Mouse (Mus musculus): ENCODE data around the gene Ppp1r2. TPM values are rescaled to one million over a fixed set of nuclear protein-coding genes. Genes with fewer than 3 reads are reported as not detected.
A peak's percentile ranks its signal among the peaks of the same experiment; 100 is the strongest.

The Ppp1r2 gene
- total and polyA plus RNA-seq, 2 experiments from 2014 or later: 63.2 to 101 TPM

DNA sequence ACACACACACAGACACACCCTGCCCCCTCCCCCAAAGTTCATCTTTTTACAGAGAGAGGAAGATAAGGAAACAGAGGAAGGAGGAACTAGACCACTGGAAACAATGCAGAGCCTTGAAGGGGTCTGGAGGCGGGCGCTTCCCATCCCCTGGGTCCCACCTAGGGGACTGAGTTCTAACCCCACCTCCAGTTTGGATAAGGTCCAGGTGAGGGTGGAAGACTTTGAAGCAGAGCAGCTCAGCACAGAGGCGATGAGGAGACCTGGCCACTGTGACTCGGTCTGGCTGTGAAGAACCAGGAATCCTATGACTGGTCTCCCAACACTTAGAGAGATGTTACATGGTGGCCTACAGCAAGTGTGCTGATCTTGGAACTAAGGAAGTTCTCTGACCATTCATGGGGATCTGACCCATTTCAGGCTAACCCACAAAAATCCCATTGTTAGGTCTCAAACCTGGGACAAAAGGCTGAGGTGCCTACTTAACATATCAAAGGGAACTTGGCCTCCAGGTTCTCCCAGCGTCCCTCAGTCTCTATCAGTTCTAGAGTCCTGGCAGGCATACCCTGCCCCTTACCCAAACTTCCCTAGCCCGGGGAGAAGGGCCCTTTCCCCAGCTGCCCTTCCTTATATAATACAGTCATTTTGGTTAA, 25.9 kb upstream of the Ppp1r2 start:
- H3K9ac ChIP-seq (replicated peaks; ENCODE audit: low read length, poor library complexity, severe bottlenecking): no peak overlapping the region
- no peak overlapping the region; the same call in 1 of the 2 replicates for H3K27ac ChIP-seq (ENCODE audit: low read depth, low read length)
- ATAC-seq (ENCODE audit: low FRiP score): no peak
- H3K9me3 ChIP-seq (ENCODE audit: low read length): no peaks in the 10 kb centered on the region
- no peak overlapping the region for H3K4me2 ChIP-seq (ENCODE audit: low read depth, low read length, poor library complexity, severe bottlenecking)
- no peak for TF ChIP-seq CTCF (IDR thresholded peaks at IDR 0.05)
- no peaks in the 10 kb centered on the region for H3K36me3 ChIP-seq (ENCODE audit: insufficient read depth, low read length)
- DNase-seq (ENCODE audit: low spot score): no peak
- WGBS: 77% methylated on average over 6 of the region's 6 CpGs
- H3K4me3 ChIP-seq (ENCODE audit: low read depth, low read length): no peak overlapping the region
- no peaks in the 10 kb centered on the region; the same call in none of the 2 replicates for H3K4me1 ChIP-seq (ENCODE audit: insufficient read depth, low read length)
- H3K27me3 ChIP-seq (ENCODE audit: insufficient read depth, low read length): no peaks in the 10 kb centered on the region

DNA sequence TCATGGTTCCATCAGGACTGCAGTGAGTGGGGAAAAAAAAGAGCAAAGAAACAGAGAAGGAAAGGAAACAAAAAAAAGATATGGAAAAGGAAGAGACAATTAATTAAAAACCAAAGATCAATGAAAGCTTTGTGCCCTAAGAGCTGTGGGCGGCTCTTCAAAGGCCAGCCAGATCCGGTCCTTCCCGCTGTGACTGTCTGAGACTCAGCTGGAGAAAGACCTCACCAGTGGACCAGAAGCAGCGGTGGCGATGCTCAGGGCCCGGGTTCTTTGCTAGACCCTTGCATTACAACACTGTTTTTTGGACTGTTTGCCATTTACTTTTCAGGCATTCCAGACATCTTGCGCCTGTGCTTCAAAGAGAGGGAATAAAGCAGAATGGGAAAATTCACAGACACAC, 25.4 kb upstream of the Ppp1r2 start:
- H3K27me3 ChIP-seq (ENCODE audit: insufficient read depth, low read length): no peaks in the 10 kb centered on the region
- DNase-seq (ENCODE audit: low spot score) (no peak), ATAC-seq (ENCODE audit: low FRiP score) (no peak)
- 25% methylated on average over 7 of the region's 7 CpGs for WGBS
- H3K27ac ChIP-seq (ENCODE audit: low read depth, low read length): no peak overlapping the region; the same call in 1 of the 2 replicates
- no peak overlapping the region for H3K9ac ChIP-seq (replicated peaks; ENCODE audit: low read length, poor library complexity, severe bottlenecking)
- no peaks in the 10 kb centered on the region for H3K9me3 ChIP-seq (ENCODE audit: low read length)
- no peaks in the 10 kb centered on the region for H3K36me3 ChIP-seq (ENCODE audit: insufficient read depth, low read length)
- no peak overlapping the region for H3K4me3 ChIP-seq (ENCODE audit: low read depth, low read length)
- no peak for TF ChIP-seq CTCF (IDR thresholded peaks at IDR 0.05)
- H3K4me2 ChIP-seq (ENCODE audit: low read depth, low read length, poor library complexity, severe bottlenecking): no peak overlapping the region
- H3K4me1 ChIP-seq (ENCODE audit: insufficient read depth, low read length): no peaks in the 10 kb centered on the region; the same call in none of the 2 replicates

DNA sequence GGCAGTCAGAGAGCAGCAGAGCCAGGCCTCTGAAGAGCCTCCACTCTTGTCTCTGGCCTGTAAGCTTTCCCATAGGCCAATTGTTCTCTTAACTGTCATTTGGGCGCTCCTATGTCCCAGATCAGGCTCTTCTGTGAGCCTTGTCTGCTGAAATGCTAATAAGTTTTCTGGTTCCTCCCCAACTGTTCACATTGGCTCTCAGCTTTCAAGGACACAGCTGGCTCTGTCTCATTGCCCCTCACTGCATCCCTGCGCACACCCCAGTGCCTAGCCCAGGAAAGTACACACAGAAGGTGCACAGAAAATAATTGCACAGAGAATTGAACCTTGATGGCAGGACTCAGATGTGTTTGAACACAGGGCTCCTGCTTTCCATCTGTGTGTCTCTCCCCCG, 24.9 kb upstream of the Ppp1r2 start:
- H3K27me3 ChIP-seq (ENCODE audit: insufficient read depth, low read length): no peaks in the 10 kb centered on the region
- H3K9me3 ChIP-seq (ENCODE audit: low read length): no peaks in the 10 kb centered on the region
- TF ChIP-seq CTCF (IDR thresholded peaks at IDR 0.05): no peak
- no peak overlapping the region for H3K4me3 ChIP-seq (ENCODE audit: low read depth, low read length)
- ATAC-seq (ENCODE audit: low FRiP score): no peak
- WGBS: 22% methylated on average over 3 of the region's 3 CpGs
- DNase-seq (ENCODE audit: low spot score): no peak
- H3K4me1 ChIP-seq (ENCODE audit: insufficient read depth, low read length): no peaks in the 10 kb centered on the region; the same call in none of the 2 replicates
- no peak overlapping the region for H3K4me2 ChIP-seq (ENCODE audit: low read depth, low read length, poor library complexity, severe bottlenecking)
- no peaks in the 10 kb centered on the region for H3K36me3 ChIP-seq (ENCODE audit: insufficient read depth, low read length)
- no peak overlapping the region for H3K27ac ChIP-seq (ENCODE audit: low read depth, low read length)
- no peak overlapping the region for H3K9ac ChIP-seq (replicated peaks; ENCODE audit: low read length, poor library complexity, severe bottlenecking)

DNA sequence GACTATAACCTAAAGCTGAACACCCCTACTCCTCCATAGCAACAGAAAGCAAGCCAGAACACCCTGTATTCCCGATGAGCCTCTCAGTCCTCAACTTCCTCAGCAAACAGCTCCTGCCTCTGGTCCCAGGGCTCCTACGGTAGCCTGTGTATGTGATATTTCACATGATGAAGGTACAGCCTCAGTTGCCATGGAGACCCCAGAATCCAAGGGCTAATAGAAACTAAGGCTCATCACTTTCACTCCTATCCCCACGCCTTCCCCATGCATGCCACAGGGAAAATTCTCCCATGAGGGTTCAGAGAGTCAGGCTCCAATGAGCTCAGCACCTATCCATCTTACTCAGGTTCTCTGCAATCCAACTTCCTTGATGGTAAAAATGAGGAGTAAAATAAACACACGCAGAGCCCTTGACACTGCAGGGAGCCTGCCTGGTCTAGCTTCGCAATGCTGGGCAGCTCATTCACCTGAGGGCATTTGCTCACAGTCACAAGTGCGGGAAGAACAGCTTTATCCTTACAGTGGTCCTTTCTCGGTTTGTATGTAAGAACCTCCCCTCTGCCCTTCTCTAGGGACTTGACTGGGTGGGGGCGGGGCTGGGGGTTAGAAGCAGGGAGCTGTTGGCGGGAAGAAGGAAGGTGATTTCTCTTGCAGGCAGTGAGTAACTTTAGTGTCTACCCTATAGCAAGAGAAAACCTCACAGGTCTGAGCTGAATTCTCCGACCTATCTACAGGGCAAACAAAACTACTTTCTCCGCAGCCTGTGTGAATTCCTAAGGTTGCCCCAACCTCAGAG, 24.3 kb upstream of the Ppp1r2 start:
- no peaks in the 10 kb centered on the region for H3K36me3 ChIP-seq (ENCODE audit: insufficient read depth, low read length)
- DNase-seq (ENCODE audit: low spot score) (peak; percentile 35), ATAC-seq (ENCODE audit: low FRiP score) (no peak)
- WGBS: 31% methylated on average over 11 of the region's 11 CpGs
- no peak overlapping the region for H3K4me3 ChIP-seq (ENCODE audit: low read depth, low read length)
- TF ChIP-seq CTCF (IDR thresholded peaks at IDR 0.05): no peak
- no peak overlapping the region for H3K4me2 ChIP-seq (ENCODE audit: low read depth, low read length, poor library complexity, severe bottlenecking)
- no peak overlapping the region for H3K9ac ChIP-seq (replicated peaks; ENCODE audit: low read length, poor library complexity, severe bottlenecking)
- H3K4me1 ChIP-seq (ENCODE audit: insufficient read depth, low read length): no peaks in the 10 kb centered on the region; the same call in none of the 2 replicates
- H3K27ac ChIP-seq (ENCODE audit: low read depth, low read length): no peak overlapping the region
- H3K27me3 ChIP-seq (ENCODE audit: insufficient read depth, low read length): no peaks in the 10 kb centered on the region
- no peaks in the 10 kb centered on the region for H3K9me3 ChIP-seq (ENCODE audit: low read length)

DNA sequence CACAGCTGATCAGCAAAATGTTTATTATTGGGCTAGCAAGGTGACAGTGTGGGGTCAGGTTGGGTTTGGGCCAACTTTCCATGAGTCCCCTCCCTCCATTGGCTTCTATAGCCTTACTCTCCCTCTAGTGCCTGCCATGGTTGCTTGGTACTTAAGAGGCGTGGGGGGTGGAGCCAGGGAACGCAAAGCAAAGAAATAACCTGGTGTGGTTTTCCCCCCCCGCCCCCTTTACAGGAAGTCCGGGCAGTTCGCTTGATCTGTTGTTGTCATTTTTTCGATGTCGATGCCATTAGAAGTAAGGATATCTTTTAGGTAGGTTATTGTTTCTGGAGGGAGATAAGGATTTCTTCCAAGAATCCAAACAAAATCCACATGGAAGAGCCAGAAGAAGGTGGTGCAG, 22.0 kb upstream of the Ppp1r2 start:
- H3K27ac ChIP-seq (ENCODE audit: low read depth, low read length): no peak overlapping the region
- H3K9ac ChIP-seq (replicated peaks; ENCODE audit: low read length, poor library complexity, severe bottlenecking): no peak overlapping the region
- H3K4me2 ChIP-seq (ENCODE audit: low read depth, low read length, poor library complexity, severe bottlenecking): no peak overlapping the region
- ATAC-seq (ENCODE audit: low FRiP score): no peak
- H3K9me3 ChIP-seq (ENCODE audit: low read length): no peaks in the 10 kb centered on the region
- H3K4me3 ChIP-seq (ENCODE audit: low read depth, low read length): no peak overlapping the region
- no peak for TF ChIP-seq CTCF (IDR thresholded peaks at IDR 0.05)
- no peaks in the 10 kb centered on the region for H3K36me3 ChIP-seq (ENCODE audit: insufficient read depth, low read length)
- H3K4me1 ChIP-seq (ENCODE audit: insufficient read depth, low read length): no peaks in the 10 kb centered on the region; the same call in none of the 2 replicates
- WGBS: 91% methylated on average over 7 of the region's 7 CpGs
- H3K27me3 ChIP-seq (ENCODE audit: insufficient read depth, low read length): no peaks in the 10 kb centered on the region
- no peak for DNase-seq (ENCODE audit: low spot score)

DNA sequence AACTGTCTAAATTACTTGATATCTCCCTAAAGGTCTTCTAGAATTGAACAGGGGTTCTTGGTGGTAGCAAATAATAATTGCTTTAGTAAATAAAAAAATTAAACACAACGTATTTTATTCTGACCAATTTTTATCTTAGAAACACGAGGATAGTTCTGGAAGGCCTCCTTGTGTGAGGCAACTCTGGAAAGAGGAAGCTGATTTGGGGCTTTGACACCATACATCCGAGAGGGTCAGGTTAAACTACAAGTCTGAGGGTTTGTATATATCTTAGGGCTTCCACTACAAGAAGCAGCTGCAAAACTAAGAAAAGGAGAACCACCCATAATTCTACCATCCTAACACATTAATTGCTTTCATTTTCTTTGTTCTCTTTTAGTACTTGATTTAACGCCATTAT, 18.7 kb upstream of the Ppp1r2 start:
- Histone ChIP-seq H3K27ac (ENCODE audit: low read depth, low read length) (no peak overlapping the region), H3K36me3 (ENCODE audit: insufficient read depth, low read length) (no peaks in the 10 kb centered on the region), H3K9me3 (ENCODE audit: low read length) (no peaks in the 10 kb centered on the region), H3K4me3 (ENCODE audit: low read depth, low read length) (no peak overlapping the region), H3K9ac (replicated peaks; ENCODE audit: low read length, poor library complexity, severe bottlenecking) (no peak overlapping the region), H3K4me1 (ENCODE audit: insufficient read depth, low read length) (no peaks in the 10 kb centered on the region), H3K4me2 (ENCODE audit: low read depth, low read length, poor library complexity, severe bottlenecking) (no peak overlapping the region), H3K27me3 (ENCODE audit: insufficient read depth, low read length) (no peaks in the 10 kb centered on the region)
- TF ChIP-seq CTCF (IDR thresholded peaks at IDR 0.05): no peak
- WGBS: 78% methylated on average over 4 of the region's 4 CpGs
- ATAC-seq (ENCODE audit: low FRiP score) (no peak), DNase-seq (ENCODE audit: low spot score) (no peak)

All from midbrain, postnatal 0 days (tissue).